Mouse (Mus musculus) liver, postnatal 0 days (tissue): ENCODE data around the gene Tiam1.

Experiments used
- CTCF ChIP-seq: sonication (generic); IDR thresholded peaks from 2 replicates; pipeline ENCODE4 v1.5.1; 2016; ENCODE audit warnings: antibody characterized with exemption, low read depth
- EP300 ChIP-seq: IDR thresholded peaks from 2 replicates; pipeline ENCODE4 v1.6.1; 2016; ENCODE audit warnings: antibody characterized with exemption, low read depth, mild to moderate bottlenecking

DNA sequence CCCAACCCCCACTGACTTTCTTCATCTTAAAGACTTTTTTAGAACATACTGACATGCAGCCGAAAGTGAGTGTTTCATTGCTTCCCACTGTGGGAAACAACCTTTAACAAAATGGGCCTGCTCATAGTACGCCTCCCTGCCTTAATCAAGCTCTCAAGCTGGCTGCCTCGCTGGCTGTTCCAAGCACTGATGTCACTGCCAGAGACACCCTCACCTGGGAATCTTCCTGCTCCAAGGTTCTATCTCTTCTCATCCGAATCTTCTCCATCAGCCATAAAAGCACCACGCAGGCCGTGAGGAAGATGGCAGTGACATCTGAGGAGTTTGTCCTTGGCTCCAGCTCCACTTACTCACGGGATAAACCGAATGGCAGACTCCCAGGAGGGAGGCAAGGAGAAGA lies 220.3 kb downstream of the Tiam1 start:
- TF ChIP-seq CTCF (no peak), EP300 (no peak)
